Mouse (Mus musculus) megakaryocyte, embryonic 14.5 days (primary cell): ENCODE measurements around the gene Tmem88.

Experiments
- FLI1 ChIP-seq: IDR thresholded peaks from 2 replicates; pipeline ENCODE4 v1.6.1; 2012; ENCODE audit warnings: low read length, inconsistent platforms, mixed read lengths
- GATA1 ChIP-seq: IDR thresholded peaks from 3 replicates; pipeline ENCODE4 v1.6.1; 2012; ENCODE audit warnings: mixed read lengths, low read length, inconsistent platforms, borderline replicate concordance

DNA sequence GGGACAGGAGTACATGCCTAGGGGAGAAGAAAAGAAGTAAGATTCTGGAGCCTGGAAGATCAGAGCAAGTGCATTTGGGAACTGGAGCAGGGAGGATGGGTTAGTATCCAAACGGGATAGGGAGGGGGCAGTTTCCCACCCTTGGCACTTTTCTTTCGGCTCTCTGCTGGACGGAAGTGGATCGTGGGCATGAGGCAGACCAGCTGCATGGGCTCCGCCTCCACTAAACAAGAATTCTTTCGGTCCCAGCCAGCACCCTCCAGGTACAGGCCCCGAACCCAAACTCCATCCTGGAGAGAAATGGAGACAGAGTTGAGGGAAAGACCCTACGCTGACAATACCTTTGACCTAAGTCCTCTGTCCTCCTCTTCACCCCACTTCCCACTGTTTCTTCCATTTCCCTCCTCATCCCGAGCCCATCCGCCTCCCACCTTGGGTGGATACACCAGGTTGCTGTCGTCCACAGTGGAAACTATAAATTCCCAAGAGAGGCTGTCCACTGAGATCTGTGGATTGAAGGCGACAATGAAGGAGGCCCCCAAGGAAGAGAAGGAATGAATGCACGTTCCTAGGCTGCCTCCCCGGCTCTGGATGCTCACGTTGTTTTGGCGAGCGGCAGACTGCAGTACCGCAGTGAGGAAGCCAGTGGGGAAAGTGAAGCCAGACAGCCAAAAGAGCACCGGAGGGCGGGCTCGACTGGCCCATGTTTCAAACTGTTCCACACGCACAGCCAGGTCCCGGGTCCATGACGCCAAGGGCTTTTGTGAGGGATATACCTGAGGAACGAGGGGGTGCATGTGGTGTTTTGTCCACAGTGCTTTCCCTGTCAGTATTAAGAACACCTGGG is 23.3 kb upstream of the Tmem88 start:
- TF ChIP-seq GATA1 (no peak), FLI1 (no peak)
